8 mouse cellular contexts compared by ENCODE assay signal in the genomic region with DNA sequence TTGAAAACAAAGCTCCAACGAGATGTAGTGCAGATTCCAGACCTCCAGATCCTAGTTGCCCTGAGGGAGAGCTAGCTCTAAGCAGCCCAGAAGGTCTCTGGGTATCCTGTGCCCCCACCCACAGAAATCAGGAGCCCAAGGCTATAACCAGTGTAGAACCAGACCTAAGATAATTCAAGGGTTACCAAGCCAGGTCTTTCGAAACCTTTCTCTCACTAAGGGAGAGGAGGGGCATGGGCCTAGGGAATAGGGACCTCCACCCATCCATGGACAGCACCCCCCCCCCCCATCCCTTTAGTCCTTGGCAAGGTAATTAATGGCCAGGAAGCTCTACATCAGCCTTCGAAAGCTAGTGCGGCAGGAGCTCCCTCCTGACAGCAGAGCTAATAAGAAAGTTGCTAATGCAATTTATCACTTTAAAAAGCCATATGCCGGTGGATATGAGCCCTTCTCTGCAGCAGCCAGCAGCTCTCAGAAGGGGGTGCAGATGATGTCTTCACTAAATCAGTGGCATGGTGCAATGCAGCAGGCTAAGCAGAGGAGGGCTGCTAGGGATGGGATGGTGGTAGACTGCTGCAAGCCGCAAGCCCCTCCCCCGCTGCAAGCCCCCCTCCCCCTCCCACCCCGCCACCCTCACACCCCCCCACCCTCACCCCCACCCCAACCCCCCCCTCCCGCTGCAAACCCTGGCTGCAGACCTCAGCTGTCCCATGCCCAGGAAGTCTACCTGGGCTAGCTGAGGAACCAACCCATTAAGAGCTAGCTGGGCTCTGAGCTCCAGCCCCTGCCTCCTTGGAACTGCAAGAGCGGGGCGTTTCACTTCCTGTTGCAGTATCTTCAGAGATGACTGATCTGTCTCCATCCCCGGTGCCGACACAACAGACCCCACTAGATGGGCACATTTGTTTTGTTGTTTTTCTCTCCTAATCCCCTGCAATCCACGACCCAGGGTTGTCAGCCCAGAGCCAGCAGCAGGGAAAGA. TPM values are rescaled to one million over a fixed set of nuclear protein-coding genes. Genes with fewer than 3 reads are reported as not detected.
A peak's percentile ranks its signal among the peaks of the same experiment; 100 is the strongest.
DNase-seq lines count a peak whose midpoint lies in the region; ATAC-seq and TF ChIP-seq lines count a peak whose summit lies in the region.

No protein-coding gene starts in this region.

- no peaks in the 10 kb centered on the region for H3K36me3 ChIP-seq in embryonic facial prominence, embryonic 13.5 days
- H3K36me3 ChIP-seq in intestine, embryonic 15.5 days: no peaks in the 10 kb centered on the region
- no peaks in the 10 kb centered on the region for H3K36me3 ChIP-seq in splenic B cell, adult 2 months (ENCODE audit: control insufficient read depth, insufficient read depth, low read length, poor library complexity, severe bottlenecking)

- no peaks in the 10 kb centered on the region for H3K27me3 ChIP-seq in embryonic facial prominence, embryonic 13.5 days
- no peaks in the 10 kb centered on the region for H3K27me3 ChIP-seq in intestine, embryonic 15.5 days (replicated peaks)
- H3K27me3 ChIP-seq in splenic B cell, adult 2 months (ENCODE audit: control insufficient read depth, insufficient read depth, low read length, poor library complexity, severe bottlenecking): no peaks in the 10 kb centered on the region

- peak overlapping the region; percentile 96 for H3K27ac ChIP-seq in left cerebral cortex, adult 2 months
- H3K27ac ChIP-seq in embryonic facial prominence, embryonic 13.5 days: peak overlapping the region; percentile 55
- H3K27ac ChIP-seq in intestine, embryonic 15.5 days: peak overlapping the region; percentile 74

- intact Hi-C loops in left cerebral cortex, adult 2 months (cut with DNase I): loop anchor here (1.0 to 5.0 kb wide), 3 partner anchors 20 to 56 kb away; partner anchors contain the start of gene Calm2
- intact Hi-C loops in left cerebral cortex, postnatal 4 days (cut with DNase I): no loop called here

- WGBS in embryonic facial prominence, embryonic 13.5 days: 19% methylated on average over 12 of the region's 14 CpGs
- 25% methylated on average over 12 of the region's 14 CpGs for WGBS in intestine, embryonic 15.5 days

- no peak for ATAC-seq in embryonic facial prominence, embryonic 13.5 days (ENCODE audit: insufficient number of reproducible peaks, insufficient read depth, low FRiP score, low TSS enrichment, low read depth)
- peak; percentile 29; the same call in 1 of the 2 replicates for ATAC-seq in intestine, embryonic 15.5 days

- no peak for TF ChIP-seq CTCF in left cerebral cortex, adult 2 months (IDR thresholded peaks at IDR 0.05)

- H3K4me3 ChIP-seq in left cerebral cortex, adult 2 months: no peak overlapping the region
- H3K4me3 ChIP-seq in embryonic facial prominence, embryonic 13.5 days: no peak overlapping the region
- no peak overlapping the region for H3K4me3 ChIP-seq in intestine, embryonic 15.5 days (replicated peaks)

- H3K9me3 ChIP-seq in embryonic facial prominence, embryonic 13.5 days: no peaks in the 10 kb centered on the region
- H3K9me3 ChIP-seq in intestine, embryonic 15.5 days: no peaks in the 10 kb centered on the region

- H3K4me1 ChIP-seq in embryonic facial prominence, embryonic 13.5 days: peaks cover 18% of the 10 kb centered on the region
- peaks cover 23% of the 10 kb centered on the region for H3K4me1 ChIP-seq in intestine, embryonic 15.5 days (replicated peaks)

- no peak overlapping the region for H3K9ac ChIP-seq in embryonic facial prominence, embryonic 13.5 days
- H3K9ac ChIP-seq in intestine, embryonic 15.5 days: no peak overlapping the region

- DNase-seq in left cerebral cortex, adult 2 months (ENCODE audit: extremely low spot score in 1 of 2, low spot score in 2 of 2): no peak
- DNase-seq in left cerebral cortex, postnatal 4 days: no peak
- DNase-seq in splenic B cell, adult 2 months (ENCODE audit: low read depth, low spot score): peak; percentile 31
- DNase-seq in frontal cortex, postnatal 25 days (ENCODE audit: low spot score in 2 of 2): no peak
- DNase-seq in frontal cortex, postnatal 10 days (ENCODE audit: low spot score in 2 of 2): no peak
- no peak for DNase-seq in adipocyte (ENCODE audit: low spot score)

- peak overlapping the region; percentile 27; the same call in 1 of the 2 replicates for H3K4me2 ChIP-seq in embryonic facial prominence, embryonic 13.5 days
- H3K4me2 ChIP-seq in intestine, embryonic 15.5 days (replicated peaks): 0 out of 2 replicates have a peak overlapping the region, but pooled peaks have one; percentile 5

RNA-seq across cellular contexts. Expression of gene Calm2, which starts 55.9 kb away (rescaled TPM):
- total RNA-seq in left cerebral cortex, adult 2 months (2021): 1,000 to 10,000 TPM; 2,083 to 2,187 TPM
- total RNA-seq in left cerebral cortex, postnatal 4 days (2021): 1,000 to 10,000 TPM; 1,837 to 1,937 TPM
- 864 and 866 TPM in 2 replicates for polyA plus RNA-seq in embryonic facial prominence, embryonic 13.5 days (2015; fragmentation: Nextera tagmentation; extraction: Ambion mirVana)
- 1,049 and 1,135 TPM in 2 replicates for polyA plus RNA-seq in intestine, embryonic 15.5 days (2015; fragmentation: Nextera tagmentation; extraction: Ambion mirVana)
